ENCODE assay signal across 10 mouse cellular contexts in genomic region chr3:93130460-93130859, GRCm38 (mm10). TPM values are rescaled to one million over a fixed set of nuclear protein-coding genes. Genes with fewer than 3 reads are reported as not detected.
A peak's percentile ranks its signal among the peaks of the same experiment; 100 is the strongest.
DNase-seq lines count a peak whose midpoint lies in the region; ATAC-seq and TF ChIP-seq lines count a peak whose summit lies in the region.
"Had no signal": no experiment of that assay in that cellular context is flagged by ENCODE, and none has a peak within 500 bp of the region (broad histone marks: within the 10 kb centered on the region; RNA-seq: fewer than 3 reads in every experiment).

No protein-coding gene starts in this region.

- no peak overlapping the region for H3K9ac ChIP-seq in hindbrain, embryonic 11.5 days (ENCODE audit: low read depth, low read length)
- H3K9ac ChIP-seq: liver, embryonic 15.5 days had no signal

- WGBS in embryonic facial prominence, embryonic 10.5 days, result 16% methylated on average over 3 of the region's 3 CpGs
- 10% methylated on average over 3 of the region's 3 CpGs for WGBS in hindbrain, embryonic 11.5 days

- H3K4me3 ChIP-seq in gastrocnemius, adult 2 months, result no peak overlapping the region
- no peak overlapping the region for H3K4me3 ChIP-seq in embryonic facial prominence, embryonic 10.5 days
- no peak overlapping the region for H3K4me3 ChIP-seq in hindbrain, embryonic 11.5 days (ENCODE audit: low read depth, low read length)
- H3K4me3 ChIP-seq: liver, embryonic 15.5 days had no signal

- peak; percentile 70 for ATAC-seq in hindbrain, embryonic 11.5 days (ENCODE audit: low FRiP score)

- no peaks in the 10 kb centered on the region for H3K9me3 ChIP-seq in embryonic facial prominence, embryonic 10.5 days
- H3K9me3 ChIP-seq in hindbrain, embryonic 11.5 days (ENCODE audit: control insufficient read depth, low read length), result no peaks in the 10 kb centered on the region
- H3K9me3 ChIP-seq: liver, embryonic 15.5 days had no signal

- no peak overlapping the region for H3K27ac ChIP-seq in gastrocnemius, adult 2 months
- no peak overlapping the region for H3K27ac ChIP-seq in embryonic facial prominence, embryonic 10.5 days (replicated peaks)
- no peak overlapping the region for H3K27ac ChIP-seq in hindbrain, embryonic 11.5 days (ENCODE audit: low read depth, low read length)
- H3K27ac ChIP-seq: liver, embryonic 15.5 days had no signal

- H3K4me2 ChIP-seq in hindbrain, embryonic 11.5 days (replicated peaks; ENCODE audit: low read depth, low read length), result no peak overlapping the region
- H3K4me2 ChIP-seq: liver, embryonic 15.5 days had no signal

- H3K27me3 ChIP-seq in embryonic facial prominence, embryonic 10.5 days (replicated peaks; ENCODE audit: low read depth, poor library complexity, severe bottlenecking), result no peaks in the 10 kb centered on the region
- H3K27me3 ChIP-seq in hindbrain, embryonic 11.5 days (ENCODE audit: control insufficient read depth, insufficient read depth, low read length), result no peaks in the 10 kb centered on the region
- H3K27me3 ChIP-seq: liver, embryonic 15.5 days had no signal

- peak; percentile 36 for DNase-seq in gastrocnemius, adult 2 months
- no peak for DNase-seq in gastrocnemius, postnatal 36 days
- DNase-seq in adrenal gland, adult 2 months, result peak; percentile 38
- peak; percentile 50 for DNase-seq in embryonic facial prominence, embryonic 10.5 days (ENCODE audit: low spot score)
- peak; percentile 66 for DNase-seq in hindbrain, embryonic 11.5 days (ENCODE audit: low spot score)
- DNase-seq in layer of hippocampus, postnatal 14 days (ENCODE audit: low spot score in 2 of 2), result peak; percentile 57 to 65
- DNase-seq in mesoderm, embryonic 11.5 days (ENCODE audit: low read depth, low spot score), result peak; percentile 47
- peak; percentile 5 to 32 for DNase-seq in right cerebral cortex, postnatal 36 days (ENCODE audit: low spot score in 2 of 2)

- no peaks in the 10 kb centered on the region for H3K36me3 ChIP-seq in embryonic facial prominence, embryonic 10.5 days (replicated peaks)
- no peaks in the 10 kb centered on the region for H3K36me3 ChIP-seq in hindbrain, embryonic 11.5 days (ENCODE audit: control insufficient read depth, insufficient read depth, low read length)
- H3K36me3 ChIP-seq: G1E; liver, embryonic 15.5 days had no signal

- no peaks in the 10 kb centered on the region for H3K4me1 ChIP-seq in embryonic facial prominence, embryonic 10.5 days
- no peaks in the 10 kb centered on the region for H3K4me1 ChIP-seq in hindbrain, embryonic 11.5 days (replicated peaks; ENCODE audit: control insufficient read depth, insufficient read depth, low read length)
- H3K4me1 ChIP-seq: liver, embryonic 15.5 days had no signal

- peak; percentile 70 for TF ChIP-seq CTCF in gastrocnemius, adult 2 months (IDR thresholded peaks at IDR 0.05)

- intact Hi-C loops in gastrocnemius, adult 2 months (cut with DNase I), result loop anchor here (5.0 kb wide), 1 partner anchor 362 kb away; no protein-coding TSS in a partner anchor
- intact Hi-C loops in gastrocnemius, postnatal 36 days (cut with DNase I), result loop anchor here (5.0 kb wide), 1 partner anchor 367 kb away; no protein-coding TSS in a partner anchor

RNA-seq across cellular contexts. Expression of gene Crnn, which starts 14.1 kb away (rescaled TPM):
- not detected for total RNA-seq in gastrocnemius, adult 2 months (2021)
- not detected for total RNA-seq in gastrocnemius, postnatal 36 days (2021)
- total RNA-seq in adrenal gland, adult 2 months (2021), result not detected
- not detected in 2 replicates for polyA plus RNA-seq in adrenal gland, adult 2 months (2012; rRNA removed)
- polyA plus RNA-seq in embryonic facial prominence, embryonic 10.5 days (2016; fragmentation: Nextera tagmentation; extraction: Ambion mirVana), result not detected in 2 replicates
- not detected in 2 replicates for polyA plus RNA-seq in hindbrain, embryonic 11.5 days (2014; fragmentation: Nextera tagmentation; extraction: Ambion mirVana)
- not detected for total RNA-seq in layer of hippocampus, postnatal 14 days (2021)
- polyA plus RNA-seq: G1E; liver, embryonic 15.5 days had no signal

Comparison
In these comparisons a context has a peak if more than half of its experiments do, and no peak if none do; other contexts are left out.
1. DNase-seq: peak in gastrocnemius, adult 2 months (single experiment), adrenal gland, adult 2 months (single experiment), embryonic facial prominence, embryonic 10.5 days (single experiment), hindbrain, embryonic 11.5 days (single experiment), layer of hippocampus, postnatal 14 days (2 of 2), mesoderm, embryonic 11.5 days (single experiment) and right cerebral cortex, postnatal 36 days (2 of 2); none in gastrocnemius, postnatal 36 days (0 of 2).